Mouse (Mus musculus) splenic B cell, adult 2 months (primary cell): ENCODE results near the gene Atg2a.

Experiments used
- DNase-seq: peaks from one replicate; pipeline ENCODE4 v3.0.0-alpha.2; 2011; ENCODE audit warnings: low read depth, low spot score
- H3K27me3 ChIP-seq: 2 replicates; pipeline ENCODE4 v1.6.1; 2012; ENCODE audit warnings: mild to moderate bottlenecking, low read length, moderate library complexity, mixed read lengths; ENCODE audit not compliant: control insufficient read depth, poor library complexity, insufficient read depth, severe bottlenecking
- H3K36me3 ChIP-seq: 2 replicates; pipeline ENCODE4 v1.6.1; 2012; ENCODE audit warnings: mild to moderate bottlenecking, low read length, moderate library complexity, mixed read lengths; ENCODE audit not compliant: control insufficient read depth, poor library complexity, insufficient read depth, severe bottlenecking

Atg2a gene

GRCm38 (mm10) chr19:6236842-6237241, 4.6 kb upstream of the Atg2a start:
- peak; percentile 40 for DNase-seq
- H3K36me3 ChIP-seq: no peaks in the 10 kb centered on the region
- H3K27me3 ChIP-seq: no peaks in the 10 kb centered on the region

- DNase-seq: no peak
- no peaks in the 10 kb centered on the region for H3K27me3 ChIP-seq
- no peaks in the 10 kb centered on the region for H3K36me3 ChIP-seq
Observed at GRCm38 (mm10) chr19:6238740-6239139, 2.7 kb upstream of the Atg2a start.

DNA sequence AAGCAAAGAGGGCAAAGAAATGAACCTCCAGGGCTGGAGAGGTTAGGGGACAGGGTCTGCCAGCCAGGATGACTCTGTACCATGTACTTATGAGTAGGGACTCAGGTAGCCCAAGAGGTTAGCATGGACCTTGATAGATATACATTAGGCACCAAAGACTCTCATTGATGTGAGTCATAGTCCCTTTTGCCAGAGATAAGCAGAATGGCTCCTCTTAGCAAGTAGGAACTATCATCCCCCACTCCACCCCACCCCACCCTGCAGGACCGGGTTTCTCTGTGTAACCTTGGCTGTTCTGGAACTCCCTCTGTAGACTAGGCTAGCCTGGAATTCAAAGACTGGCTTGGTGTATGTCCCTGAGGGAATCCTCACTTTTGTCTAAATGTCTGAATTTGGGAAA, 1.3 kb upstream of the Atg2a start:
- no peaks in the 10 kb centered on the region for H3K36me3 ChIP-seq
- no peak for DNase-seq
- no peaks in the 10 kb centered on the region for H3K27me3 ChIP-seq

GRCm38 (mm10) chr19:6240725-6241124, 743 bp upstream of the Atg2a start:
- no peaks in the 10 kb centered on the region for H3K27me3 ChIP-seq
- DNase-seq: no peak
- H3K36me3 ChIP-seq: no peaks in the 10 kb centered on the region; the same call in 1 of the 2 replicates

DNA sequence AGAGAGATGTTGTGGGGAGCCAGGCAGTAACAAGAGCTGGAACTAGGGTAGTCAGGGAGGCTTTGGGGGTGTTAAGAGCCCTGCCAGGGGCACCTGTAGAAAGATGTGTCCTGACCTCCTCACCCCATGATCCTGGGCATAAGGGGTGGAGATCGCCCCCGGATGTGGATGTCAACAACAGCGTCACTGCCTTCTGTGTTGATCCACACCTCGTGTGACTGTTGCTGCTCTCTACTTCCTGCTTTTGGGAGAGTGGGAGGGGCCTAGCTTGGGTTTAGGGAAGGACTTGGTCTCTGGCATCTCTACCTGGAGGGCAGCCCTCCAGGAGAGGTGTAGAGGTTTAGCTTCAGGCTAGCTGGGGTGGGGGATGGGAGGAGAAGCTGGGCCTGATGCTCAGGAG, 813 bp downstream of the Atg2a start:
- Histone ChIP-seq H3K27me3 (no peaks in the 10 kb centered on the region), H3K36me3 (no peaks in the 10 kb centered on the region; the same call in none of the 2 replicates)
- DNase-seq: peak; percentile 88

DNA sequence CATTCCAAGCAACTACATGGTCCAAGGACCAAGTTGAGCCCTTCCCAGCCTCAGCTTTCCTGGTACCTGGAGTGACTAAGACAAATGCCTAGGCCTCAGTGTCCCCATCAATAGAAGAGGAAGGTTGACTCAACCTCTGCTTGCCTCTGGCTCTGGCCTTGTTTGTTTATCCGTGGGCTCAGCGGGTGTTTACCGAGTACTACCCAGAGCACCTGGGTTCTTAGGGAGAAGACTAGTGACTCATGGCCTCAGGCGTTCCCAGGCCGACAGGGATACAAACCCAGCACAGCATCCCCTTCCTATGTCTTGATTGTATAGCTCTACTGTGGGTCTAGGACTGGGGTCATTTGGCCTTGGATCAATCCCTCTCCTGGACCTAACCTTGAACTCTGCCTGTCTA, 1.8 kb downstream of the Atg2a start:
- no peaks in the 10 kb centered on the region; the same call in none of the 2 replicates for H3K36me3 ChIP-seq
- no peaks in the 10 kb centered on the region for H3K27me3 ChIP-seq
- DNase-seq: no peak

GRCm38 (mm10) chr19:6245806-6246205, 4.3 kb downstream of the Atg2a start:
- Histone ChIP-seq H3K36me3 (peaks cover 2% of the 10 kb centered on the region), H3K27me3 (no peaks in the 10 kb centered on the region)
- no peak for DNase-seq

DNA sequence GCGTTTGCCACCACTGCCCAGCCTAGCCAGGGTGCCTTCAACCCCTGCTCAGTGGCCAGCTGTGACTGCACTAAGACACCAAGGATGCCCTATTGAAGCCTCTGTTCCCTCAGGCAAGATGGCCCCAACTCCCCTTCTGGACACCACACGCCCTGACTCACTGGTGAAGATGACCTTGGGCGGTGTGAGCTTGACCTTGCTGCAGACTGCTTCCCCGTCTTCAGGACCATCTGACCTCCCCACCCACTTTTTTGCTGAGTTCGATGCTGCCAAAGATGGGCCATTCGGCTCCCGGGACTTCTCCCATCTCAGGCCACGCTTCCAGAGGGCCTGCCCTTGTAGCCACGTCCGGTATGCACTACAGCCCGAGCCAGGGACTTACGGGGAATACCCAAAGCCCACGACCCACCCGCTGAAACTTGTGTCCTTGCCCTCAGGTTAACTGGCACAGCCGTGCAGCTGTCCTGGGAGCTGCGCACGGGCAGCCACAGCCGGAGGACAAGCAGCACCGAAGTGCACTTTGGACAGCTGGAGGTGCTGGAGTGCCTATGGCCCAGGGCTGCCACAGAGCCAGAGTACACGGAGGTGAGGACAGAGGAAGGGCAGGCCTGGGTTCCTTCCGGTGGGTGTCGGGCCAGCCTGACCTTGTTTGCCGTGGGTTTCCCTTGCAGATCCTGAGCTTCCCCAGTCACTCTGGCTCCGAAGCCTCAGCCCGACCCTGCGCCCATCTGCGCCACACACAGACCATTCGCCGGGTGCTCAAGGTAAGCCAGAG, 6.2 kb downstream of the Atg2a start:
- H3K27me3 ChIP-seq: no peaks in the 10 kb centered on the region
- peaks cover 8% of the 10 kb centered on the region for H3K36me3 ChIP-seq

DNA sequence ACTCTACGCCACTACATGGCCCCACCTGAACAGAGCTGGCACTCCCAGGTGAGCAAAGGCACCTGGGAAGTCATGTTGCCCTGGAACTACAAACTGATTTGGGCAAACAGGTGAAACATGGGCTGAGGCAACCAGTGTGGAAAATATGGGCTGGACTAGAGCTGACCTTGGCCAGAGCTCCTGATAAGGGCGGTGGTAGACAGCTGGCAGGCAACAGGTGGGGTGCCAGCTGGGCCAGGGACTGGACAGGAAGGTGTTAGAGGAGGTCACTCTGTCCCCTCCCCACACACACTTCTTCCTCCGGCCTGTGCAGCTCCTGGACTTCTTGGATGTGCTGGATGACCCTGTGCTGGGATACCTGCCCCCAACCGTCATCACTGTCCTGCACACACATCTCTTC, 11.6 kb downstream of the Atg2a start:
- Histone ChIP-seq H3K36me3 (peaks cover 18% of the 10 kb centered on the region), H3K27me3 (no peaks in the 10 kb centered on the region)
- DNase-seq: no peak

More for the DNA sequence above, 6.2 kb downstream of the Atg2a start:
- no peak for DNase-seq

DNA sequence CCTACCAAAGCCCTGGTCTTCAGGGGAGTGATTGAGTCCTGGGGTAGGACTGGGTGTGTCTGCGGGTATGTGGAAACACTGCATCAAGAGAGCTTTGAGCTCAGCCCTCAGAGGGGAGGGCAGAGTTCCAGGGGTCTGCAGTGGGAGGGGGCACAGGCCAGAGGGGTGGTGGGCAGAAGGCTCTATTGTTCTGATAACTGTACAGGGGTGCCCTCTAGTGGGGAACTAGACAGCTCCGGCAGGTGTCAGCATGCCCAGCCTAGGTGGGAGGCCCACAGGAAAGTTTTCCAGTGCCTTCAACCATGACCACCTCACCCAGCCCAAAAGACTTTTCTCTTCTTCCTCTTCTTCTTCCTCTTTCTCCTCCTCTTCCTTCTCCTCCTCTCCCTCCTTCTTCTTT, 19.0 kb downstream of the Atg2a start:
- DNase-seq: peak; percentile 71
- H3K27me3 ChIP-seq: no peaks in the 10 kb centered on the region
- H3K36me3 ChIP-seq: peaks cover 8% of the 10 kb centered on the region

DNA sequence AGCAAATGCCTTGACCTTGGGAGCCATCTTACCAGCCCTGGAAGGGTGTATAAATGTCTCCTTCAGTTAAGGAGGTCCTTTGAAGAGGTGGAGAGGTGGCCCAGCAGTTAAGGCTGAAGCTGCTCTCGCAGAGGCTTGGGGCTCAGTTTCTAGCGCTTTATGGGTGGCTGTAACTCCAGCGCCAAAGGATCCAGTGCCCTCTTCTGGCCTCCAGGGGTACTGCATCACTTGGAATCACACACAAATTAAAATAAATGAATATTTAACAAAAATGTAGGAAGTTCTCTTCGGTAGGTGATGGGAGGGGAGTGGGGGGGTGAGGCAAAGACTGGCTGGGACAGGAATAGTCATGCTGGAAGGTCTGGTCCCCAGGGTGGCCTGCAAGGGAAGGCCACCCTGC, 19.5 kb downstream of the Atg2a start:
- peak; percentile 37 for DNase-seq
- H3K36me3 ChIP-seq: peaks cover 8% of the 10 kb centered on the region
- no peaks in the 10 kb centered on the region for H3K27me3 ChIP-seq

DNA sequence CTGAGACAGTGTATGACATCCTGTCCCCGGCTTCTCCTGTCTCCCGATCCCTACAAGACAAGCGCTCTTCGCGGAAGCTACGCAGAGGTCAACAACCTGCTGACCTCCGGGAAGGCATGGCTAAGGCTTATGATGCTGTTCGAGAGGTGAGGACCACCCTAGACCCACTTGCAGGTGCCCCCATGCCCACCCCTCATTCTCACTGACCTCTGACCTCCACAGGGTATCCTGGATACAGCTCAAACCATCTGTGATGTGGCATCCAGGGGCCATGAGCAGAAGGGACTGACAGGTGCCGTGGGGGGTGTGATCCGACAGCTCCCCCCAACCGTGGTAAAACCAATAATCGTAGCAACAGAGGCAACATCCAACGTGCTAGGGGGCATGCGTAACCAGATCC, 19.9 kb downstream of the Atg2a start:
- Histone ChIP-seq H3K36me3 (peaks cover 8% of the 10 kb centered on the region), H3K27me3 (no peaks in the 10 kb centered on the region)
- no peak for DNase-seq

- DNase-seq: peak; percentile 90
Observed at GRCm38 (mm10) chr19:6262222-6262621, 20.8 kb downstream of the Atg2a start.

GRCm38 (mm10) chr19:6262839-6263433, 21.5 kb downstream of the Atg2a start:
- peaks cover 4% of the 10 kb centered on the region; the same call in 1 of the 2 replicates for H3K36me3 ChIP-seq
- no peaks in the 10 kb centered on the region for H3K27me3 ChIP-seq
- no peak for DNase-seq

More at GRCm38 (mm10) chr19:6262222-6262621, 20.8 kb downstream of the Atg2a start:
- Histone ChIP-seq H3K27me3 (no peaks in the 10 kb centered on the region), H3K36me3 (peaks cover 5% of the 10 kb centered on the region; the same call in 1 of the 2 replicates)

DNA sequence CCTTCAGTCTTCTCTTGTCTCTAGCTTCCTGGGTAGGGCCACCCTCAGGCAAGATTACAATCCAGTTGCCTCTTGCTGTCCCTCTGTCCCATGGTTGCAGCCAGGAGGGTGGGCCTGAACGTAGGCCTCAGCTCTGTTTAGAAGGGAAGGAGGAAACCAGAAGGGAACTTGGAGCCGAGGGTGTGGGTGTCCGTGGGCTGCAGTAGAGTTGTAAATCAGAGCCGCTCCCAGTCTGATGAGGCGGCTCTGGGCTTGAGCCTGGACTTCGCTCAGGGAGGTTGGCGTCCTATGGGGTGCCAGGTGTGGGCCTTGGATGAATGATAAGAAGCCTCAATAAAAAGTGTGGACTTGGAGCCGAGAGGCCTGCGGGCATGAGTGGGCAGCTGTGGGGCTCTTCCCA, 22.7 kb downstream of the Atg2a start:
- no peaks in the 10 kb centered on the region for H3K27me3 ChIP-seq
- DNase-seq: no peak
- H3K36me3 ChIP-seq: no peaks in the 10 kb centered on the region; the same call in 1 of the 2 replicates
